Mouse (Mus musculus) hindbrain, embryonic 10.5 days (tissue): Measurements from ENCODE around the gene Ankar. TPM values are rescaled to one million over a fixed set of nuclear protein-coding genes. Genes with fewer than 3 reads are reported as not detected.

Source experiments
- DNase-seq: peaks from one replicate; pipeline ENCODE4 v3.0.0-alpha.2; 2017; ENCODE audit warnings: low spot score
- H3K27ac ChIP-seq: fragments of 300-500 bp; sonication (generic); 2 replicates; pipeline ENCODE4 v1.5.1; 2016; ENCODE audit warnings: mild to moderate bottlenecking, moderate library complexity
- H3K27me3 ChIP-seq: fragments of 300-500 bp; sonication (generic); 2 replicates; pipeline ENCODE4 v1.6.1; 2016; ENCODE audit warnings: mild to moderate bottlenecking; ENCODE audit not compliant: poor library complexity, insufficient read depth, severe bottlenecking
- H3K36me3 ChIP-seq: fragments of 300-500 bp; sonication (generic); 2 replicates; pipeline ENCODE4 v1.6.1; 2016; ENCODE audit warnings: mild to moderate bottlenecking, moderate library complexity
- H3K4me1 ChIP-seq: fragments of 300-500 bp; sonication (generic); replicated peaks from 2 replicates; pipeline ENCODE4 v1.6.1; 2016; ENCODE audit warnings: mild to moderate bottlenecking
- H3K4me3 ChIP-seq: fragments of 300-500 bp; sonication (generic); 2 replicates; pipeline ENCODE4 v1.5.1; 2016; ENCODE audit warnings: mild to moderate bottlenecking, moderate library complexity
- H3K9me3 ChIP-seq: fragments of 300-500 bp; sonication (generic); 2 replicates; pipeline ENCODE4 v1.6.1; 2016; ENCODE audit warnings: mild to moderate bottlenecking, moderate library complexity
- WGBS: fragments of 180-500 bp; shearing (Covaris S2); methylation state at CpG from one replicate; pipeline ENCODE4 v1.1.7; 2016; 5-methylcytosine and 5-hydroxymethylcytosine counted together
- polyA plus RNA-seq: library from polyadenylated mRNA; unstranded; fragments of >200 nt; fragmentation: Nextera tagmentation; extraction: Ambion mirVana; gene quantifications from 2 replicates; pipeline ENCODE4 v1.2.1, GENCODE M21; 2016

The Ankar gene
- polyA plus RNA-seq, 1 experiment from 2014 or later, result not detected

DNA sequence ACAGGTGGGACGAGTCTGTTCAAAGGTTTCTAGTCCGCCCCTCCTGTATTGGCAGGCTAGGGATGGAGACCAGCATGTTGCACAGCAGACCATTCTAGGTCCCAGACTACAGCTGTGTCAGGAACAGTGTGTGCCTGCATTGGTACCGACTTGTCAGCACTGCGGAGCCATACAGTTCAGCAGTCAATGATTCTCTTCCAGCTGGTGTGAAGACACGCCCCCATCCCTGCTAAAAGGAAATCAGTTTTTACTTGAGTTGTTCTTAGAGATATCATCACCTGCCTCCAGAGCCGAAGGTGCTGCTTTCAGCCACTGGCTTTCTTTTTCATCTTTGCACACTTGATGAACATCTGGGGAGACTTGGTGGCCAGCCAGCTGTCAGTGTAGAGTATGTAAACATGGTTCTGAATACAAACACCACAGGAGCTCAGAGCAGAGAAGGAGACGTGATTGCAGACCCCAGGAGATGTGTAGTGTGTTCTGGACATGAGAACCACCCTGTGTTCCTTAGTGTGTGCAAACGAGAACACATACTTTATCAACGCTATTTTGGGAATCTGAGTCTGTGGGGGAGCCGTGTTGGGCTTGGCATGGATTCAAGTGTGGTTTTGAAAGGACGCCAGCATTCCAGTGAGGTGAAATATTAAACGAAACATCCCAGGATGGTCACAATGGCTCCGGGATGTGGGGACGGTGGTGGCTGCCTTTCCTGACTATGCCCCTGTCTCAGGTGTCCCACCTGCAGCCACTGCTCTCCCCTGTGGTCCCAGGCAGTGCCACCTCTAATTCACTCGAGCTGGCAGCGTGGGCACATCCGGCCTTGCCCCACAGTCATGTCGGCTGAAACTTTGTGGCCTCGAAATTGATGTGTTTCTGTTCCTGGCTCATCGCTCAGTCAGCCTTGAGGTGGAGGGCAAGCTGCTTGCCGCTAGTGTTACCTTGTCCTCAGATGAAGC, 101.0 kb downstream of the Ankar start:
- DNase-seq, result no peak
- Histone ChIP-seq H3K36me3 (peaks cover 81% of the 10 kb centered on the region), H3K27ac (no peak overlapping the region), H3K9me3 (no peaks in the 10 kb centered on the region), H3K4me1 (no peaks in the 10 kb centered on the region), H3K27me3 (no peaks in the 10 kb centered on the region), H3K4me3 (no peak overlapping the region)
- WGBS, result 89% methylated on average over 21 of the region's 21 CpGs

GRCm38 (mm10) chr1:72596231-72596630, 104.1 kb downstream of the Ankar start:
- Histone ChIP-seq H3K4me3 (no peak overlapping the region), H3K36me3 (peaks cover 84% of the 10 kb centered on the region), H3K9me3 (no peaks in the 10 kb centered on the region), H3K27me3 (no peaks in the 10 kb centered on the region), H3K27ac (no peak overlapping the region), H3K4me1 (no peaks in the 10 kb centered on the region)
- WGBS, result 88% methylated on average over 5 of the region's 5 CpGs
- DNase-seq, result no peak

GRCm38 (mm10) chr1:72595686-72596085, 104.7 kb downstream of the Ankar start:
- Histone ChIP-seq H3K27me3 (no peaks in the 10 kb centered on the region), H3K4me1 (no peaks in the 10 kb centered on the region), H3K27ac (no peak overlapping the region), H3K9me3 (no peaks in the 10 kb centered on the region), H3K36me3 (peaks cover 84% of the 10 kb centered on the region), H3K4me3 (no peak overlapping the region)
- 89% methylated on average over 12 of the region's 12 CpGs for WGBS
- DNase-seq, result no peak

DNA sequence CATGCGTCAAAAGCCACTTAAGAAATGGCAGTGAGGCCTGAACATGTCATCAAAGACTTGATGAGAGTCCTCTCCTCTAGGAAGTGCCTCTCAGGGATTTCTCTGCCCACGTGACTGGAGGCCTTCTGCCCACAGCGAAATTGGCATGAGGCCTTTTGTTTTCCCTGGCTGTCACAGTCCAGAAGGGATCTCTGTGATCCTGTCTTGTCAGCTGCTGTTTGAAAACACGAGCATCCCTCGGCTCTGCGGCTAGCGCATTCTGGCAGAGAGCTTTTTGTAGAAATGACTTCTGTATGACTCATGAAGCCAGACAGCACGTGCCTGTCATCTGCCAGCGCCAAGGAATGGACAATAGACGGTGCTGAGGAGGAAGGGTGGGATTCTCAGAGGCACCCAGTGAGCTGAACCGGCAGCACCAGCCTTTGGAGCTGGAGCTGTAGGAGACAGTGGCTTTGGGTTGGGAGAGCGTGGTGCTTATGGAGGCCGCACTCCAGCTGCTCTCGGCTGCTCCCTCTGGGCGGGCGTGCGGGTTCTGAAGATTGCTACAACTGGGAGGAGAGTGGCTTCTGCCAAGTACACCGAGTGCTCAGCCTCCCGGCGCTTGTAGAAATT, 106.9 kb downstream of the Ankar start:
- no peaks in the 10 kb centered on the region for H3K9me3 ChIP-seq
- peaks cover 74% of the 10 kb centered on the region for H3K36me3 ChIP-seq
- WGBS, result 83% methylated on average over 20 of the region's 20 CpGs
- no peak for DNase-seq
- H3K4me1 ChIP-seq, result no peaks in the 10 kb centered on the region
- no peak overlapping the region for H3K4me3 ChIP-seq
- no peaks in the 10 kb centered on the region for H3K27me3 ChIP-seq
- H3K27ac ChIP-seq, result no peak overlapping the region

Other genes with a start within 250 kb of the Ankar start
- gene March4, start 163.6 kb downstream of the Ankar start, polyA plus RNA-seq, result 0.24 and 0.92 TPM in 2 replicates
- gene Smarcal1, start 117.3 kb downstream of the Ankar start, polyA plus RNA-seq, result 31.6 and 32.0 TPM in 2 replicates
- gene Rpl37a, start 10.7 kb upstream of the Ankar start, polyA plus RNA-seq, result 1,371 and 1,426 TPM in 2 replicates
- gene Igfbp2, start 123.9 kb upstream of the Ankar start, polyA plus RNA-seq, result 493 and 750 TPM in 2 replicates
- 35.4 and 40.7 TPM in 2 replicates for gene Igfbp5, start 174.3 kb upstream of the Ankar start, polyA plus RNA-seq